Mouse (Mus musculus) megakaryocyte progenitor cell, adult 5-6 weeks (primary cell): ENCODE data around the gene Kcnj16. TPM values are rescaled to one million over a fixed set of nuclear protein-coding genes. Genes with fewer than 3 reads are reported as not detected.

Experiments used
- ATAC-seq: replicated peaks from 2 replicates; pipeline ENCODE4 v1.8.0; 2016; ENCODE audit warnings: mild to moderate bottlenecking, moderate TSS enrichment, inconsistent platforms; ENCODE audit not compliant: poor library complexity
- total RNA-seq, 2 experiments: library from RNA; stranded (forward) in 1 of 2; stranded (reverse) in 1 of 2; fragments of 157-497, 149-512 nt in 1 of 2; fragments of 200-1000 nt in 1 of 2; gene quantifications; 2 replicates each; pipeline versions ENCODE4 v1.2.3 to v1.2.4; 2015 to 2017

The Kcnj16 gene
- total RNA-seq (2015) (not detected in 2 replicates), total RNA-seq (2017) (not detected in 2 replicates)

DNA sequence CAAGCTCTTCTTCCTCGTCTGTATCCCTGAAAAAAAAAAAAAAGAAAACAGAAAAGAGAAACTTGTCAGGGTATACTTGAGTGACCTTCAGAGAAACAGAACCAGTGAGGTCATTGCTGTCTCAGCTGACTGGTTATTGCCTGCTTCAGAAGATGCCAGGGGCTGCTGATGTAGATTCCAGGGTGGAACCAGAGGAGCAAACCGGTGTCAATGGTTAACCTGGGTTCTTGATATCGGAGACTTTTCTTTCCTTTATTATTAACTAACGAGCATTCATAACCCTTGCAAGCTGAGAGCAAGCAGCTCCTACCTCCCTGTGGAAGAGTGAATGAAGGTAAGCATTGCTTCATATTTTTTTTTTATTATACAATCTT is at the start of gene Kcnj16:
TSS of gene Kcnj16 (plus strand) at position 272 of the 374 bp plus-strand sequence.
- ATAC-seq, result no peak

- peak; percentile 92 for ATAC-seq
Measured at GRCm38 (mm10) chr11:110918808-110919465, 48.9 kb upstream of the Kcnj16 start.

GRCm38 (mm10) chr11:110935699-110936098 is 32.1 kb upstream of the Kcnj16 start:
- ATAC-seq, result no peak

DNA sequence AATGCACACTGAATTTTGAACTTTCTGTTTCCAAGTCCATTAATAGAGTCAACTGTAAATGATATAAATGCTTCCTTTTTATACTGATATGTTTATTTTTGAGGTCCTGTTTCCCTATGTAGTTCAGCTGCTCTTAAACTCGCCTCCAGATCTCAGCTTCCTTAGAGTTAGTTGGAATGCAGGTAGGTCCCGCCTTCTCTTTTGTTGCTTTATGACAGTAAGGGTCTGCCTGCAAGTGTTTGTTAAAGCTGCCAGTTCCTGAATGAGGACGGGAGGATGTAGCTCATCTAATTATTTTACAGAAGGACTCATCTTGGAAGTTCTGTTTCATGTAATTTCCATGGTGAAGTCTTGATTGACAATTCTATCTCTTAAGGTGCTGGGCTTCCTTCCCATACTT is 25.6 kb upstream of the Kcnj16 start:
- ATAC-seq, result no peak

DNA sequence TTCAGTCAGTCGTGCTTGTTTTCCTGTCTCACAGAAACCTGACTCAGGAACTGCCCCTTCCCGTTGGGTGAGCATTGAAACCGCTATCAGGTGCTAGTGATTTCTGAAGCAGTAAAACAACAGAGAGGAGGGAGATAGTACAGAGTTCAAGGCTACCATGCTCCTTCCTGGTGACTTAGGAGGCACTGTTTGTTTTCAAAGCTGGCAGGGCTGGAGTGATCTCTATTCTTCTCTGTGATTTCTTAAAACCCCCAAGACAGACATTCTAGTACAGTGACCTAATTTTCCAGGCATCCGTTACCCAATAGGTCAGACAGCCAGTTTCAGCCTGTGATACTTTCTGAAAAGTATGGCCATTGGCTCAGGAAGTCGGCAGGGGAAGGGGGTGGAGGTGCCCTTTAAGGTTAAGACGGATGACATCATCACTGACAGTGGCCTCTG is 25.1 kb upstream of the Kcnj16 start:
- no peak for ATAC-seq

GRCm38 (mm10) chr11:110956665-110957064 is 11.2 kb upstream of the Kcnj16 start:
- ATAC-seq, result no peak

DNA sequence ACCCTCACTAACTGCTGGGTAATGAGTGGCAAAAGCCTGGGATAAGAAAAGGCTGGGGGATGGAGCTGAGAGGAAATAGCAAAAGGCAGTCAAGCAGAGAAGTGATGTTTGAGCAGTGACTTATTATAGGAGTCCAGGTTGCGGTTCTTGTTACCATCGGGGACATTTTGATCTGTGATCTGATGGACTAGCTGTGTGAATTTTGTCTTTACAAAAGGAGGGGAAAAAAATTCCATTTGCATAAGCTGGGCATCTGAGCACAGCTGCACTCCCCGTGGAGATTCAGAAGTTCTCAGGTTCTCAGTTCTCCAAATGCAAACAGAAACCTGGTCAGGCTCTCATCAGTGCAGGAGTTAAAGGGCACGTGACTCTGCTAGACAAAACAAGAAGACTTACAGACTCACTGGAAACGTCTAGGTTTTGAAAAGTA is 6.2 kb upstream of the Kcnj16 start:
- no peak for ATAC-seq

DNA sequence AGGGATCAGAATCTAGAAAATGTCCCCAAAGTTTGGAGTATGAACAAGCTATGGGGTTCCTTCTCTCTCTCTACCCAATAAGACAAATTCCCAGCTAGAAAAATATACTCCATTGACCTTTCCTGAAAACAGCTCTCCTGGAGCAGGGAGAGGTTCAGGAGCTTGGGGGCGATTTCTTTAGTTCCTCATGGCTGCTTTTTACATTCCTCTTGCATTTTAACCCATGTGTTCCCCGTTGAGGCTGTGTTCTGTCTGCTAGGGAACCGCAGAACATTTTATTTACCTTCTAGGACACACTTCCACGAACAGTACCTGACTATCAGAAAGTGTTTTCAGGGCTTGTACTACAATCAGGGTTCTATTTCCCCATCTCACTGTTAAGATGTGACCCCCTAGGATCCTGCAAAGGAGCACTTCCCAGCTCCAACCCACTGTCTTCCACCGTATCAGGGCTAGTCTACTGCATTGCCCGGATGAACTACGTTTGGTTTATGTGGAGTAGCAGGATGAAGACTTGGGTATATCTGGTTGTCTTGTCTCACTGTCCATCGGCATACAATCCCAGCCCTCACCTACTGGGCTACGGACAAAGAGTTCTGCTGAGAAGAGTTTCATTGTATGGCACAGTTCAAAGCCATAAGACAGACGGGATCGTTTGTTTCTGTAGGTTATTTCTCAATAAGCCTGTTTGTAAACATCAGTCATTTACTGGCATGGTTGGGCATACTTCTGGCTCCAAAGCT is 643 bp upstream of the Kcnj16 start:
- no peak for ATAC-seq

GRCm38 (mm10) chr11:110968901-110969300 is 1.1 kb downstream of the Kcnj16 start:
- ATAC-seq, result no peak

DNA sequence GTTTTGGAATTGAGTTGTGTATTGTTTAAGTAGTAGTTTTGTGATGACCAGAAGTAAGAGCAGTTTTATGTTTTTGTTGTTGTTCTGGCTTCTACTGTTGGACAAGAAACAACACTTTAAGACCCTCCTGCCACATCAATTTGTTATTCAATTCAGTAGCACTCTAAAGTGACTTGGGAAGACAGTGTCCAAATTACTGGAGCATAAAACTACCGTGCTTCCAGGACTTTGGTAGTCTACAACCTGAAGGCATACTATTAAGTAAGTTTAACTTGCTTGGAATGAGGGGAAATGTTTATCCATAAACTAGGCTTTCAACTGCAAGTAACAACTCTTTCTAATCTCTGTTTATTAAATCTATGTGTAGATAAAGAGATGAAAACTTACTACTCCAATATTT is 17.7 kb downstream of the Kcnj16 start:
- ATAC-seq, result no peak

- no peak for ATAC-seq
Measured at GRCm38 (mm10) chr11:110985949-110986348, 18.1 kb downstream of the Kcnj16 start.

GRCm38 (mm10) chr11:110993616-110994015 is 25.8 kb downstream of the Kcnj16 start:
- ATAC-seq, result peak; percentile 94

DNA sequence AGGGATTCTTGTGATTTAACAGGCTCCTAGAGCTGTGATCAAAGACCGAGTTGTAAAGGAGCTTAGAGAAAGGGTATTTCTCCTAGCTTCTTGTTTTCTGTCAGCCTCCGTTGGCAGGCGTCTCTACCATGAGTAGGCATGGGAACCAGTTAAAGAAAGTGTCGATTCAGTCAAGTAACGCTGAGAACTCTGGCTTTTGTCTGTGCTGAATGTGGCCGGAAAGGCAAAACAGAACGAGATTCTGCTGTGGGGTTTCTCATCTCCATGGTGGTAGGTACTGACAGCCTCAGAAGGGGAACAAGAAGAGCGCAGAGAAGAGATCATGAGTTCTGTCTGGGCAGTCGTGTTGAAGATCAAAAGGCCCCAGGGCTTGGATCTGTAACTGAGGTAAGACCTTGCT is 29.4 kb downstream of the Kcnj16 start:
- ATAC-seq, result no peak

GRCm38 (mm10) chr11:111005103-111005502 is 37.3 kb downstream of the Kcnj16 start:
- ATAC-seq, result no peak

DNA sequence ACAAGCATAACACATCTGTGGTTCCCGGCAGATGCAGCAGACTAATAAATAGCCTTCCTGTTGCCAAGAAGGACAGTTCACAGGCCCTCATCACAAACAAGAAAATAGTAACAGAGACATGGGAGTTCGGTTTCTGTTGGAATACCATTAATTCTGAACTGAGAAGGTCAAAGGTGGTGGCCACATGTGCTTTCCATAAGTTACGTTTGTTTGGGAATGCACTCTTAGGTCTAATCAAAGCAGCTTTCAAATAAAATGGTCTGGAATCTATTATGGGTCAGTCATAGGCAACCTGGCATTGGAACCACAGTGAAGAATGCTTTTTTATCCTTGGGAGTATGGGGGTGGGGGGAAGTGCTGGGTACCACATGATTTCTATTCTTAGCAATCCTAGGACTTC is 41.6 kb downstream of the Kcnj16 start:
- ATAC-seq, result no peak

GRCm38 (mm10) chr11:111016206-111016605 is 48.4 kb downstream of the Kcnj16 start:
- ATAC-seq, result no peak

- no peak for ATAC-seq
Measured at GRCm38 (mm10) chr11:111020211-111020610, 52.4 kb downstream of the Kcnj16 start.

- ATAC-seq, result no peak
Measured at GRCm38 (mm10) chr11:111022681-111023281, 54.9 kb downstream of the Kcnj16 start.

GRCm38 (mm10) chr11:111042175-111042574 is 74.3 kb downstream of the Kcnj16 start:
- ATAC-seq, result peak; percentile 42; the same call in 1 of the 2 replicates

GRCm38 (mm10) chr11:111043298-111043697 is 75.5 kb downstream of the Kcnj16 start:
- ATAC-seq, result no peak

- ATAC-seq, result peak; percentile 63
Measured at GRCm38 (mm10) chr11:111054252-111054651, 86.4 kb downstream of the Kcnj16 start.
